Mouse (Mus musculus): ENCODE results near the gene Haus2. TPM values are rescaled to one million over a fixed set of nuclear protein-coding genes. Genes with fewer than 3 reads are reported as not detected.
"Not testable (repeated sequence)": the region's sequence is repeated elsewhere in the genome, so short reads cannot be mapped to it uniquely, and the experiment has no call there.

The Haus2 gene
- polyA plus RNA-seq (2015; fragmentation: Nextera tagmentation; extraction: Ambion mirVana), result 21.3 and 22.3 TPM in 2 replicates

DNA sequence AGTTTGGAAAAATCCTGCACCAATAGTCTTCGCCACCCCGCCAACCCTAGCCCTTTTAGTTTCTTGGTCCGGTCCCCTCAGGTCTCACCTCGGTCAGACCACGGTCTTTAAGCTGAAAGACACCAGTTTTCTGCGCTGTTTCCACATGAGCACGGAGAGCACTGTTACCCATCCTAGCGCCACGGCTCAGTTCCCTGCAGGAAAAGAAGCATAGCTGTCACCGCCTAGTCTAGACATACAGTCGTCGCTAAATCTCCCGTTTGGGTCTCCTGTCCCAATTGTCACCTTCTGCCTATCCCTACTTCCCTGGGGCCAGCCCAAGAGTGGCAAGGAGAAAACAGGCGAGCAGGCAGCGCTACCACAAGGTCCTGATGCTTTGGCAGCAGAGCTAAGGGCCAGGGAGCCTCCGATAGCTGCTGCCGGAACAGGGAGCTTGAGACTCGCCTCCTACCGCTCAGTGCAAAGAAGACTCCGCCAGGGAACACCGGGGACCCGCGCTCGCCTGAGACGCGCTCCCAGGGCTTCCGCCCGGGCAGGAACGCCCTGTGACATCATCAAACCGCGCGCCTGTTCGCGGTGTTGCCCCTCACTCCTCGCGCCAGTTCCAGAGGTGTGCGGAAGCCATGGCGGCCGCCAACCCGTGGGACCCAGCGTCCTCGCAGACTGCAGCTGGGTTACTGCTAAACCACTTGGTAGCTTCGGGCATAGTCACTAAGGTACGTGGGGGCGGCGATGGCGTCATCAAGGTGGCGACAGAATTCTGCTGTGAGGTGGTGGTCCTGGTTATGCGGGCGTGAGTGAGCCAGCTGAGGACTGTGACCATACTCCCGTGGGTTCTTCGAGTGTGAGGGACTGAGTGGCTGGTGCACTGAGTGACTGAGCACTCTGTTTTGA, at the start of gene Haus2, which contains the start of gene Lrrc57:
Gene Haus2, plus strand, starts transcription at position 554 of the 894 bp plus-strand sequence.
Gene Lrrc57, minus strand, starts transcription at position 691 of the 894 bp plus-strand sequence.
- ATAC-seq, result peak; percentile 99
- peak within 1 kb of the TSS; percentile 70 for H3K4me2 ChIP-seq (replicated peaks)
- under 1% methylated on average over 52 of the region's 52 CpGs for WGBS
- peak within 1 kb of the TSS; percentile 85 for H3K4me3 ChIP-seq (replicated peaks)
- H3K27ac ChIP-seq, result peak within 1 kb of the TSS; percentile 92
- no peaks in the 10 kb centered on the region for H3K9me3 ChIP-seq
- peak within 1 kb of the TSS; percentile 82 for H3K9ac ChIP-seq
- no peaks in the 10 kb centered on the region for H3K36me3 ChIP-seq
- 0 out of 2 replicates have a peak, but pooled peaks cover 7% of the 10 kb centered on the region for H3K4me1 ChIP-seq (replicated peaks)
- H3K27me3 ChIP-seq (replicated peaks), result no peaks in the 10 kb centered on the region

DNA sequence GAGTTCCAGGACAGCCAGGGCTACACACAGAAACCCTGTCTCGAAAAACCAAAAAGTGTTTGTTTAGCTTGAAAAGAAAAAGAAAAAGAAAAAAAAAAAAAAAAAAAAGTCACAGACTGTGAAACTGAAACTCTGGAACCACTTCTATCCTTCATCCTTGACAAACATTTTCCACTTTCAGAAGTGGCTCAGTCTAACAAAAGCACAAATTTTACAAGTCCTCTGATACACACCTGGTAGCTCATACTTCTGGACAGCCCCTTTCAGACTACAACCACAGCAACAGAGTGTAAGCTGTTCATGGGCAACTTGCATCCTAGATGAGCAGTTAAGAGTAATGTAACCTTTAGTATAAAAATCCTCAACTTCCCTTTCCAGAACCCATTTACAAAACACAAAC, 47.7 kb upstream of the Haus2 start:
- no peak for ATAC-seq

DNA sequence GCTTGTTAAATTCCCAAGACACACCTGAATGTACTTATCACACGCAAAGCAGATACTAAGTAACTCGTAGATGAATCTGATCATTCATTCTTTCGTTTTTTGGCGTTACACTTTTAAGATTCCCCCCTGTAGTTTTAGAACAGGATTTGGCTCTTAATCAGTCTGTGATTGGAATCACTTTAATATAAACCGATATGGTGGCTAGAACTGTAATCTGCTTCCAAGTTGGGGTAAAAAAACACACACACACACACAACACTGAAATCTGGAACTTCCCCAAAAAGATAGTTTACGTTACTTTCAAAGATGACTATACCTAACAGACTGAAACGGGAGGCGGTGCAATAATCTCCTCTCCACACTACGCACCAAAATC, 46.3 kb upstream of the Haus2 start:
- ATAC-seq, result no peak
- no peaks in the 10 kb centered on the region for H3K27me3 ChIP-seq (replicated peaks)
- H3K27ac ChIP-seq, result 0 out of 2 replicates have a peak overlapping the region, but pooled peaks have one; percentile 66
- H3K9ac ChIP-seq, result peak overlapping the region; percentile 96
- H3K4me2 ChIP-seq (replicated peaks), result peak overlapping the region; percentile 54
- H3K9me3 ChIP-seq, result no peaks in the 10 kb centered on the region
- H3K4me1 ChIP-seq (replicated peaks), result no peaks in the 10 kb centered on the region
- WGBS, result 20% methylated on average over 9 of the region's 9 CpGs
- no peaks in the 10 kb centered on the region for H3K36me3 ChIP-seq
- H3K4me3 ChIP-seq (replicated peaks), result peak overlapping the region; percentile 87

More for the DNA sequence above, 47.7 kb upstream of the Haus2 start:
- H3K4me2 ChIP-seq (replicated peaks), result no peak overlapping the region
- no peaks in the 10 kb centered on the region for H3K9me3 ChIP-seq
- H3K27ac ChIP-seq, result no peak overlapping the region
- H3K4me1 ChIP-seq (replicated peaks), result no peaks in the 10 kb centered on the region
- no peaks in the 10 kb centered on the region for H3K36me3 ChIP-seq
- H3K27me3 ChIP-seq (replicated peaks), result no peaks in the 10 kb centered on the region
- H3K4me3 ChIP-seq (replicated peaks), result no peak overlapping the region
- no peak overlapping the region for H3K9ac ChIP-seq
- WGBS, result 86% methylated on average over 1 of the region's 1 CpGs

DNA sequence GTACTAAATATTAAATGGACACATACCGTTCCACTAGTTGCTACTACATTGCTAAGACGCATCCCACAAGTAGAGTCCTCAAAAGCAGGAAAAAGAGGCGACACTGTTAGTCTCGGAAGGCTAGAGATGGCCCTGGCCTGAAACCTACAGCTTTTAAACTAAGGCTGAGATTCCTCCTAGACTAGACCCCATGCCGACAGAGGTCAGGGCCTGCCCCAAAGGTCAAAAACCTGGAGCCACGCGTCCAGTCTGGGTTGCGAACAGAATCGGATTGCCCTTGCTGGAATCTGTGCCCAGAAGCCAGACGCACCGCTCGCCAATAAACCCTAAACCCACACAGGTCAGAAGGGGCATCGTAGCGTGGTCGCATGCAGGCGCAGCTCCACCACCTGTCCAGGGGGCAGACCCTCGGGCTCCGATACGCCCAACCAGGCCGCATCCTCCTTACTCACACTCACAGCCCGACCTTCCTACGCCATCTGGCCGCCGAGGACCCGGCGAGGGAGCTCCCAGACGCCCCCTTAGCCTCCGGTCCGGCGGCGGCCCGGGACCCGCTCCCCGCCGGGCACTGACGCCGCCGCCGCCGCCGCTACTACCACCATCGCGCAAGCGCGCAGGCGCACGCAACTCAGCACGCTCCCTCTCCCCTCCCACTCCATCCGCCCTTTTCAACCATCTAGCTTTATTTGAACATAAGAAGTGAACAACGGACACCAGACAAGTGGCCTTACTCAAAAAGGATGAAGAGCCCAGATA, 45.8 kb upstream of the Haus2 start, which contains the start of gene Zfp106:
Gene Zfp106, minus strand, starts transcription at position 609 of the 756 bp plus-strand sequence.
- ATAC-seq, result peak; percentile 80
- H3K4me3 ChIP-seq (replicated peaks), result peak within 1 kb of the TSS; percentile 87
- WGBS, result under 1% methylated on average over 50 of the region's 50 CpGs
- no peaks in the 10 kb centered on the region for H3K36me3 ChIP-seq
- H3K27ac ChIP-seq, result peak within 1 kb of the TSS; percentile 66
- no peaks in the 10 kb centered on the region for H3K27me3 ChIP-seq (replicated peaks)
- H3K4me1 ChIP-seq (replicated peaks), result no peaks in the 10 kb centered on the region
- peak within 1 kb of the TSS; percentile 96 for H3K9ac ChIP-seq
- peak within 1 kb of the TSS; percentile 54 for H3K4me2 ChIP-seq (replicated peaks)
- H3K9me3 ChIP-seq, result no peaks in the 10 kb centered on the region

DNA sequence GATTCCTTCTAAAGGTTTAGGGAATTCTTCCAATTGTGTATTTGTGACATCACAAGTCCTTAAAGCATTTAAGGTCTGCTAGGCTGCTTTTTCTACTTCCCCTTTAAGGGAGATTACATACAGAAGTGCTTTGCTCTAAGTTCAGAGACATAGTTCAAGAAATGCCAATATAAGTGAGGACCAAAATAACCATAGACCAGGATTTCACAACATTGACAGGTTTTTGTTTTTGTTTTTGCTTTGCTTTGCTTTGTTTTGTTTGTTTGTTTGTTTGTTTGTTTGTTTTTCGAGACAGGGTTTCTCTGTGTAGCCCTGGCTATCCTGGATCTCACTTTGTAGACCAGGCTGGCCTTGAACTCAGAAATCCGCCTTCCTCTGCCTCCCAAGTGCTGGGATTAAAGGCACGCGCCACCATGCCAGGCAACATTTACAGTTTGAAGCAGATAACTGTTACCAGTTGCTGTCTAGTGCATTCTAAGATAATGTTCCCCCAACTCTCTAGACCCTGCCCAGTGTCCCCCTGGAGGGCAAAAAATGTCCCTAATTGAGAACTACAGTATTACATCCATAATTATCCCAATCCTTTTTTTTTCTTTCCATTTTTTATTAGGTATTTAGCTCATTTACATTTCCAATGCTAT, 44.5 kb upstream of the Haus2 start:
- not testable (repeated sequence) for H3K4me1 ChIP-seq (replicated peaks); H3K27ac ChIP-seq; H3K4me2 ChIP-seq (replicated peaks); H3K27me3 ChIP-seq (replicated peaks); ATAC-seq; H3K9ac ChIP-seq; H3K9me3 ChIP-seq; H3K36me3 ChIP-seq; H3K4me3 ChIP-seq (replicated peaks)
- 92% methylated on average over 4 of the region's 4 CpGs for WGBS

DNA sequence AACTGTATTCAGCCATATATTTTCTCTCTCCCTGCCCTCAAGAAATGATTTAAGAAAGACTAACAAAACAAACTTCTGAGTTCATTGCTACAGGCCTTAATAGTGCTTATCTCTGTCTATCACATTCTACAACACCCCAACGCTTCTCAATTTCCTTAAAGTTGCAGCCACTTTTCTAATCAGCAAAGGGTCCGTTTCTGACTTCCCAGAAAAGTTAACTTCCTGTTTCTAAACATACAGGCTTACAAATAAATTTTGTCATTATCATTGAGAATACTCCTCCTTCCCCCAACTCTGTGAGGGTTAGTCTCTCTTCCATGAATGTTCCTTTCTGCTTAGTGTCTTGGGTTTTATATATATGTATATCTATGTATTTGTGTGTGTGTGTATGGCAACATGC, 43.8 kb upstream of the Haus2 start:
- no peak overlapping the region for H3K9ac ChIP-seq
- no peaks in the 10 kb centered on the region for H3K36me3 ChIP-seq
- H3K4me1 ChIP-seq (replicated peaks), result no peaks in the 10 kb centered on the region
- H3K27ac ChIP-seq, result no peak overlapping the region
- H3K4me3 ChIP-seq (replicated peaks), result no peak overlapping the region
- no peak for ATAC-seq
- WGBS, result 74% methylated on average over 2 of the region's 2 CpGs
- no peak overlapping the region for H3K4me2 ChIP-seq (replicated peaks)
- H3K27me3 ChIP-seq (replicated peaks), result no peaks in the 10 kb centered on the region
- H3K9me3 ChIP-seq, result no peaks in the 10 kb centered on the region

DNA sequence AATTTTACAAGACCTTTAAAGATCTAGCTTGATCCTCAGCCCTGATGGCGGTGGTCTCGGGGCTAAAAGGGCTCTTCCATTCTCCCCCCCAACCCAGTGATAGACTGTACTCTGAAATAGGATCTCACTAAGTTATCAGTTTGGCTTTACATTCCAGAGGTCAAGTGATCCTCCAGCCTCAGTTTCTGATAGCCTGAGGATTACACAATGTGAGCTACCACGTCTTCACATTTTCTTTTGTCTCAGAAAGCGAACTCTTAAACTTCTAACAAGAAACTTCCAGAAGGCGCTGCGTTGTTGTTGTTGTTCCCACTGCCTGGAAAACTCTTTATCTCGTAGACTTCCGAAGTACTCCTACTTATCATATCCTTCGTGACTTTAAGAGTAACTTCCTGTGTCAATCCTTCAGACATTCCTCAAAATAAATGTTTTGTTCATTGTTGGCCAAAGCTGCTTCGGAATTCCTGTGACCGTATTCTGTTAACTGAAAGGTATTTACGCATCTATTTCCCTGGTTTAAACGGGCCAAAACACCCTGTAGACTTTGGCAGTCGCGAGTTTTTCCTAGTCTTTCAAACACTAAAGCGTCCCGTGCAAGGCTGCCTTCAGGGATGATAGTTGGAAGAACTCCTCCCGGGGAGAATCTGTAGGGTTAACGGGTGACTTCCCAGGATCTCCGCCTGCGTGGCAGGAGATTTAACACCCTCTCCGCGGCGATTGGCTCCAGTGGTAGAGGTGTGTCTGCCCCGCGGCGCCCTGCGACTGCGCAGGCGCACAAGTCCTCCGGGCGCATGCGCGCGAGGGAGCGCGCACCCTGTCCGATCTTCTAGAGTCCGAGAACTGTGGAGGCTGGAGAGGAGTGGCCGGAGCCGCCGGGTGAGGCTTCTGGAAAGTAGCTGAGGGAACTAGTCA, 42.0 kb upstream of the Haus2 start, which contains the start of gene Snap23:
Gene Snap23, plus strand, starts transcription at position 786 of the 912 bp plus-strand sequence.
- Histone ChIP-seq H3K27me3 (replicated peaks) (no peaks in the 10 kb centered on the region), H3K9me3 (no peaks in the 10 kb centered on the region), H3K4me2 (replicated peaks) (peak within 1 kb of the TSS; percentile 65), H3K9ac (peak within 1 kb of the TSS; percentile 68), H3K36me3 (no peaks in the 10 kb centered on the region), H3K27ac (peak within 1 kb of the TSS; percentile 93), H3K4me3 (replicated peaks) (peak within 1 kb of the TSS; percentile 71), H3K4me1 (replicated peaks) (no peaks in the 10 kb centered on the region)
- peak; percentile 97 for ATAC-seq
- under 1% methylated on average over 42 of the region's 42 CpGs for WGBS

DNA sequence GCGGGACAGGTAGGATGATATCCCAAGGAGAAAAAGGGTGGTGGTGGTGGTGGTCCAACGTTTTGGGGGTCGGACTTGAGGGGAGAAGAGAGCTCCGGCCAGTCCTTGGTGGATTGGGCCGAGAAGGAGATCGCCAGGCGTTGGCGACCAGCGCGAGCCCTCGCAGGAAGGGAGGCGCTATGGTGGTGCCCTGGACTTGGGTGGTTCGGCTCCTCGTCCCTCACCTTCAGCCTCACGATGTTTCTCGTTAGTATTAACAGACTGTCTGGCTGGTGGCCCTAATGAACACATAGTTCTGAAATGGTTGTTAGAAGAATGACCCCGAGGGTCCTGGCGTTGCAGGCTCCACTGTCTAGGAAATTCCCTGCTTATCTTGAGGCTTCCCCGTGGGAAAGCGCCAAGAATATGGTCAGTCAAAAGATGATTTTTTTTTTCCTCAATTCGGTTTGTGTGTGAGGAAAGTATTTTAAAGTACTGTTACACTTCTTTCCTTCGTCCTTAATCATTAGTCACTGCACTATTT, 41.3 kb upstream of the Haus2 start:
- no peaks in the 10 kb centered on the region for H3K9me3 ChIP-seq
- H3K27ac ChIP-seq, result peak overlapping the region; percentile 84
- no peaks in the 10 kb centered on the region for H3K27me3 ChIP-seq (replicated peaks)
- ATAC-seq, result peak; percentile 76
- peak overlapping the region; percentile 71 for H3K4me3 ChIP-seq (replicated peaks)
- H3K4me1 ChIP-seq (replicated peaks), result no peaks in the 10 kb centered on the region
- WGBS, result under 1% methylated on average over 22 of the region's 22 CpGs
- H3K4me2 ChIP-seq (replicated peaks), result peak overlapping the region; percentile 65
- no peaks in the 10 kb centered on the region for H3K36me3 ChIP-seq
- peak overlapping the region; percentile 68 for H3K9ac ChIP-seq

DNA sequence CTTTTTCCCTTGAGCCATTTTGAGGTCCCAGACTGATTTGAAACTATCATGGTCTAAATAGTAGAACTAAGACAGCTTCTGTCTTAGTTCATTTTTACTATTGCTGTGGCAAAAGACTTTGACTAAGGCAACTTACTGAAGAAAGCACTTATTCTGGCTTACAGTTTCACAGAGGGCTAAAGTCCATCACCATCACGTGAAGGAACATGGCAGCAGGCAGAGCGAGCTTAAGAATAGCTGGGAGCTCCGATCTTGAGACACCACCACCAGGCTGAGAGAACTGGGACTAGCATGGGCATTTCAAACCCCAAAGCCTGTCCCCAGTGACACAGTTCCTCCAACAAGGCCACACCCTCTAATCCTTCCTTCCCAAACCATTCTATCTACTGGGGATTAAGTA, 38.1 kb upstream of the Haus2 start:
- 93% methylated on average over 3 of the region's 3 CpGs for WGBS
- no peak overlapping the region for H3K27ac ChIP-seq

DNA sequence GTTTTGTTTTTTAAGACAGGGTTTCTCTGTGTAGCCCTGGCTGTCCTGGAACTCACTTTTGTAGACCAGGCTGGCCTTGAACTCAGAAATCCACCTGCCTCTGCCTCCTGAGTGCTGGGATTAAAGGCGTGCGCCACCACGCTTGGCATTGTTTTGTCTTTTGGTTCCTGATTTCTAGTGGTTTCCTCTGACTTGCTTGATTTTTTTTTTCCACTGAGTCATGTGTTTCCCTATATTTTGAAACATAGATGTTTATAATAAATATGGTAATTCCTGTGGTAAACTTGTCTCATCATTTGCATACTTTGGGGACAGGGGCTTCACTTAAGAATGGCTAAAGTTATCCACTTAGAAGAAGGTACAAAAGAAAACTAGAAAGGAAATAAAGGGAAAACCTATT, 37.0 kb upstream of the Haus2 start:
- 96% methylated on average over 3 of the region's 3 CpGs for WGBS
- not testable (repeated sequence) for H3K4me3 ChIP-seq (replicated peaks); ATAC-seq; H3K36me3 ChIP-seq; H3K9me3 ChIP-seq; H3K4me1 ChIP-seq (replicated peaks); H3K4me2 ChIP-seq (replicated peaks); H3K27ac ChIP-seq; H3K27me3 ChIP-seq (replicated peaks); H3K9ac ChIP-seq

More for the DNA sequence above, 38.1 kb upstream of the Haus2 start:
- Histone ChIP-seq H3K4me2 (replicated peaks) (no peak overlapping the region), H3K36me3 (no peaks in the 10 kb centered on the region), H3K27me3 (replicated peaks) (no peaks in the 10 kb centered on the region), H3K9me3 (no peaks in the 10 kb centered on the region), H3K4me1 (replicated peaks) (no peaks in the 10 kb centered on the region), H3K9ac (no peak overlapping the region), H3K4me3 (replicated peaks) (no peak overlapping the region)
- ATAC-seq, result no peak

DNA sequence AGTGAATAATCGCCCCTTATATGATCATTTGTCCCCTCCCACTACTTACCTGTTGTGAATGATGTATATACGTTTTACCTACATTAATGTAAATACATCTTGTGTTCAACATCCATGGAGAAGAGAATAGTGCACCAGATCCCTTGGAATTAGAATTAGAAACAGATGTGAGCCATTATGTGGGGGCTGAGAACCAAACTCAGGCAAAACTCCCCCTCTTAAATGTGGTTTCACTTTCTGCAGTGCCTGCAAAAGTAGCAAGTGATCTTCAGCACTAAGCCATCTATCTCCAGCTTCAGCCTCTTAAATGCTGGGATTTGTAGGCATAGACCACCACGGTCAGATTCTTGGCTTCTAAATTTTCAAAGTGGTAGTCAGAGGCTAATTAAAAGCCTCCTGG, 34.1 kb upstream of the Haus2 start:
- WGBS, result 85% methylated on average over 3 of the region's 3 CpGs
- Histone ChIP-seq H3K4me3 (replicated peaks) (no peak overlapping the region), H3K9ac (no peak overlapping the region), H3K9me3 (no peaks in the 10 kb centered on the region), H3K4me2 (replicated peaks) (no peak overlapping the region), H3K36me3 (no peaks in the 10 kb centered on the region), H3K27ac (no peak overlapping the region), H3K27me3 (replicated peaks) (no peaks in the 10 kb centered on the region), H3K4me1 (replicated peaks) (no peaks in the 10 kb centered on the region)
- no peak for ATAC-seq
